Mouse (Mus musculus) liver, embryonic 14.5 days (tissue): ENCODE results near the gene Zfp583.

ENCODE experiments used
- CTCF ChIP-seq: IDR thresholded peaks from 2 replicates; pipeline ENCODE4 v1.5.1; 2016; ENCODE audit warnings: antibody characterized with exemption, low read depth, control low read depth
- EP300 ChIP-seq: IDR thresholded peaks from 2 replicates; pipeline ENCODE4 v1.6.1; 2016; ENCODE audit warnings: antibody characterized with exemption, low read depth

DNA sequence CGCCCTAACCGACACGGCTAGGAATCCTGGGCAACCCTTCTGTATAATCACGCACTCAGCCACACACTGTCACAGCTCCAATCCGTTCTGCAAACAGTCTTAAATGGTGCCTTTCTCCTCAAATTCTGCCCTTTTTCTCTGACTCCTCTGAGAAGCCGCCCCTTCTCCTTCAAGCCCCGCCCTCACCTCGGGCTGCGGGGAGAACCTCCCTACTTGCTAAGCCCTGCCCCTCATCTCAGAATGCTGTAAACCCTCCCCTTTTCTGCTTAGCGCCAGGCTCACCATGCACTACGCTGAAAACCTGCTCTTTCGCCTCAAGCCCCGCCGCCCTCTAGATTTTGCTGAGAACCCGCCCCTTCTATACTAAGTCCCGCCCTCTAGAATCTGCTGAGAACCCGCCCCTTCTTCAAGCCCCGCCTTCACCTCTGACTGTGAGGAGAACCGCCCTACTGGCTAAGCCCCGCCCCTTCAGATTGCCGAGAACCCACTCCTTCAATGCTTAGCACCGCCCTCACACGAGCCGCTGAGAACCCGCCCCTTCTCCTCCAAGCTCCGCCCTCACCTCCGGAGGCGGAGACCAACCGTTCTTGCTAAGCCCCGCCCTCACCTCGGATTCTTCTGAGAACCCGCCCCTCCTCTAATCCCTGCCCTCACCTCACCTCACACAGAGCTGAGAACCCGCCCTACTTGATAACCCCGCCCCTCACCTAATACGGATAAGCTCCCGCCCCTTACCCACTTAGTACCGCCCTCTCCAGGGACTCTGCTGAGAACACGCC lies 31.4 kb upstream of the Zfp583 start:
- TF ChIP-seq EP300 (no peak), CTCF (no peak)
